Mouse (Mus musculus): ENCODE measurements around the gene Slc37a1. TPM values are rescaled to one million over a fixed set of nuclear protein-coding genes. Genes with fewer than 3 reads are reported as not detected.

Slc37a1 gene
- polyA plus RNA-seq, 1 experiment from 2014 or later: 6.7 TPM

DNA sequence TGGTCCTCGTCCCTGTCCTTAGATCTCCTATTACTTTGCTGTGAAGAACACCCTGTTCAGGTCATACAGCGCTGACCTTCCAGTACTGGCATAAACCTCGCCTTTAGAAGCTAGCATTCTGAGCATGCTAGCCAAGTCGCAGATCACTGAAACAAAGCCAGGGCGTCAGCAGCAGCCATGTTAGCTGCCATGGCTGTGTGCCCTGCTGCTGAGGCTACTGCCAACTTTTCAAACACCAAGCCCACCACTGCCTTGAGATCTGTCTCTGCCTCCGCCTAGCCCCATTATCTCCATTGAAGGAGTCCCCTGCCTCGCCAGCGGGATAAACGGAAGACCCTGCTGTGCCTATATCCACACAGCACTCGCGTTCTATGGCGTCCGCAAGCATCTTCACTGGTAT, 74.0 kb downstream of the Slc37a1 start:
- Histone ChIP-seq H3K27ac (replicated peaks) (no peak overlapping the region), H3K4me2 (no peak overlapping the region), H3K36me3 (no peaks in the 10 kb centered on the region), H3K4me3 (no peak overlapping the region), H3K9me3 (no peaks in the 10 kb centered on the region), H3K27me3 (replicated peaks) (no peaks in the 10 kb centered on the region), H3K4me1 (no peaks in the 10 kb centered on the region), H3K9ac (no peak overlapping the region)
- 82% methylated on average over 13 of the region's 13 CpGs for WGBS
- no peak for ATAC-seq (ENCODE audit: extremely low read depth, insufficient number of reproducible peaks, low FRiP score, low TSS enrichment)

DNA sequence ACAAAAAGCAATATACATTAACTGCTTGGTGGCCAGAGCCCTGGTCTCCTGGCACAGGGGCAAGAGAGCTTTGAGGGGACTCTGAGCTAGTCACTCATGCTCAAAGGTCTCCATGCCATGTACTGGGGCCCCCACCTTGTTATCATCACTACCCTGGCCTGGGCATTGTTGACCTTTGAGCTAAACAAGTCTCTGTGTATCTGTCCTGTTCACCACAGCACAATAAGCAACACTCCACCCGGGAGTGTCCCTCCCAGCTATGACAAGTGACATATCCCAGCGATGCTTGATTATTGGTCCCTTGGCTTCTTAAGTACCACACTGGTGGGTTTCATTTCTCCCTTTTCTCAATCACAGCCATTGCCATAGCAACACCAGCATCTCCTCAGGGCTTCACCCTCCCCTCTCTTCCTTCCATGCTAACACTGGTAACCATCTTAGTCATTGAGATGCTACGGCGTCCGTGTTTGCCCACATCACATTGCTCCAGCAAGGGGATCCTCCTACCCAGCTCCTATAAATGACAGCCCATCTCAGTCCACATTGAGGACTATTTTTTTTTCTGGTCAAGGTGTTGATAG, 79.1 kb downstream of the Slc37a1 start:
- Histone ChIP-seq H3K4me1 (no peaks in the 10 kb centered on the region), H3K36me3 (no peaks in the 10 kb centered on the region), H3K9ac (no peak overlapping the region), H3K9me3 (no peaks in the 10 kb centered on the region), H3K4me2 (no peak overlapping the region), H3K27me3 (replicated peaks) (no peaks in the 10 kb centered on the region), H3K4me3 (no peak overlapping the region), H3K27ac (replicated peaks) (no peak overlapping the region)
- 72% methylated on average over 5 of the region's 5 CpGs for WGBS
- no peak for ATAC-seq (ENCODE audit: extremely low read depth, insufficient number of reproducible peaks, low FRiP score, low TSS enrichment)

DNA sequence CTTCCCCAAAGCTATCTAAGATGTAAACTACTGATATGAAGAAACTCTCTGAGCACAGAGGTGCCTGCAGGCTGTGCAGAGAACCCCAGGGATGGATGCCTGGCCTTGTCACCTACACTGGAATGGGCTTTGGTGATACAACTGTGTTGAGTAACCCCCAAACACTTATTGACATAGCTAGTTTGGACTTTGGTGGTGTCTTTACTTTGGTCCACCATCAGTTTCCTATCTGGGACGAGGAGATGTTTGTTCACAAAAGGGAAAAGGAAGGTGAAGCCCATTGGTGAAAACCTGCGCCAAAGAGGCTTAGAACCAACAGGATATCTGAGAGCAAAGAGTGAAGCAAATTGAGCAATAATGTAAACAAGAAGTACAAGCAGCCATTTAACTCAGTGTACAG, 83.6 kb downstream of the Slc37a1 start:
- WGBS: 75% methylated on average over 2 of the region's 2 CpGs
- Histone ChIP-seq H3K27me3 (replicated peaks) (no peaks in the 10 kb centered on the region), H3K9me3 (no peaks in the 10 kb centered on the region), H3K4me3 (no peak overlapping the region), H3K9ac (no peak overlapping the region), H3K4me2 (no peak overlapping the region), H3K36me3 (no peaks in the 10 kb centered on the region), H3K27ac (replicated peaks) (no peak overlapping the region), H3K4me1 (no peaks in the 10 kb centered on the region)
- ATAC-seq (ENCODE audit: extremely low read depth, insufficient number of reproducible peaks, low FRiP score, low TSS enrichment): no peak

DNA sequence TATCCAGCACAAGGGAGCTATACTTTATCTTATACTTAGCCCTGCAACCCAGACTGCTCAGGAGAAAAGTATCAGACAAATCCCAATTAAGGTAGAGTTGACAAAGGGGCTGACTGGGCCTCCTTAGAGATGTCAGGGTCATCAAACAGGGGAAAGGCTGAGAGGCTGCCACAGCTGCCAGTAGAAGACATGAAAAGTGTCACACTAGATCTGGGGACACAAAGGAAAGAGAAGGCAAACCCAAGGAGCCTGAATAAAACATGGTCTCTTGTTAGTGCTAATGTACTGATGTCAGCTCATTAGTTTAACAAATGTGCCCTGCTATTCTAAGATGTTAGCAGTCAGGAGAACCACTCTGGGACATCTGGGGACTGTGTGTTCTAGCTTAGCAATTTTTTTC, 84.3 kb downstream of the Slc37a1 start:
- Histone ChIP-seq H3K27ac (replicated peaks) (no peak overlapping the region), H3K4me1 (no peaks in the 10 kb centered on the region), H3K27me3 (replicated peaks) (no peaks in the 10 kb centered on the region), H3K9ac (no peak overlapping the region), H3K36me3 (no peaks in the 10 kb centered on the region), H3K9me3 (no peaks in the 10 kb centered on the region), H3K4me3 (no peak overlapping the region), H3K4me2 (no peak overlapping the region)
- ATAC-seq (ENCODE audit: extremely low read depth, insufficient number of reproducible peaks, low FRiP score, low TSS enrichment): no peak

DNA sequence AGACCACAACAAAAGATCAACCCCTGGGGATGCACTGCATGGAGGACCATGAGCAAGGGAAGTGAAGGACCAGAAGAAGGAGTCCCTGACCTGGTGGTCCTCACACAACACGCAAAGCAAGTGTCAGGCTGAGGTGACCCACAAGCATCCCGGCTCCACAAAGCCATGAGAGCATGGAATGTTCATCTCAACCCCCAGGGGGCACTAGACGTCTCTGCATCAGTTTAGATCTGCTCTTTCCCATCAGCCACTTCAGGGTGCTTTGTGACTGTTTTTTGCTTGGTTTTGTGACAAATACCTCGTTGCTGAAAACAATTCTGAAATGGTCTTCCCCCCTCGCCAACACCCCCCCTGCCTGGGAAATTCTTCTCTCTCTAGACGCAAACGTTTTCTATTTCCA, 91.4 kb downstream of the Slc37a1 start:
- no peak overlapping the region for H3K4me3 ChIP-seq
- 10% methylated on average over 7 of the region's 7 CpGs for WGBS
- no peak overlapping the region for H3K27ac ChIP-seq (replicated peaks)
- H3K4me1 ChIP-seq: no peaks in the 10 kb centered on the region
- H3K36me3 ChIP-seq: no peaks in the 10 kb centered on the region
- H3K4me2 ChIP-seq: peak overlapping the region; percentile 38; the same call in 1 of the 2 replicates
- no peak overlapping the region for H3K9ac ChIP-seq
- peaks cover 8% of the 10 kb centered on the region; the same call in 1 of the 2 replicates for H3K27me3 ChIP-seq (replicated peaks)
- ATAC-seq (ENCODE audit: extremely low read depth, insufficient number of reproducible peaks, low FRiP score, low TSS enrichment): no peak
- no peaks in the 10 kb centered on the region for H3K9me3 ChIP-seq

DNA sequence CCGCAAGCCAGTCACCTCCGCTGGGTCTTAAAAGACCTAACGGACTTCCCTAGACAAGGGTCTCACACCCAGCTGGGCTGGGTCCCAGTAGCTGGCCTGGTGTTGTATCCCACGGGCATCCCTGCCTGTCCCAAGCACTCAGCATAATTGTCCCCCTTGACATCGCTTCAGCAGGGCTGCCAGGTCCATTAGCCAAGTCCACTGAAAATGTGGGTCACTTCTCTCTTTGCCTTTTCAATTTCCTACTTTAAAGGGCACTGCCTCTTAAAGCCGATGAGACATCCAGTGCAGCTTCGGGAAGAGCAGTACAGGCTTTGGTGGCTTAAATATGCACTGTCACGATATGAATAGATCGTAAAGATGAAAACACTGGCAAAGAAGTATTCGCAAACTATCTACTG, 91.8 kb downstream of the Slc37a1 start:
- H3K9me3 ChIP-seq: no peaks in the 10 kb centered on the region
- H3K36me3 ChIP-seq: no peaks in the 10 kb centered on the region
- H3K4me1 ChIP-seq: no peaks in the 10 kb centered on the region
- H3K27me3 ChIP-seq (replicated peaks): peaks cover 9% of the 10 kb centered on the region; the same call in 1 of the 2 replicates
- no peak overlapping the region for H3K4me3 ChIP-seq
- WGBS: 67% methylated on average over 10 of the region's 10 CpGs
- H3K4me2 ChIP-seq: peak overlapping the region; percentile 38; the same call in 1 of the 2 replicates
- no peak for ATAC-seq (ENCODE audit: extremely low read depth, insufficient number of reproducible peaks, low FRiP score, low TSS enrichment)
- no peak overlapping the region for H3K27ac ChIP-seq (replicated peaks)
- no peak overlapping the region for H3K9ac ChIP-seq

DNA sequence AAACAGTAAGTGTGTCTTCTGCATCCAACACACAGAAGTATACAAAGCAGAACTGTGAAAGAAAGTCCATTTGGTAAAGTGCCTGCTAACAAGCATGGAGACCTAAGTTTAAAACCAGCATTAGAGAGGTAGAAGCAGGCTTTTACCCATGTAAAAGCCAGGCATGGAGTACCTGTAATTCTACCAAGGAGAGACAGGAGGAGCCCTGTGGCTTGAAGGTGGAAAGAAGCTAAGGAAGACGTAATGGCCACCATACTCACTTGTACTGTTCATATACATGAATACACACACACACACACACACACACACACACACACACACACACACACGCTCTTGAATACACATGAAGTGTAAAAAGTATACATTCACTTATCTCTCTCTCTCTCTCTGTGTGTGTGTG, 92.5 kb downstream of the Slc37a1 start:
- H3K4me3 ChIP-seq: no peak overlapping the region
- WGBS: 37% methylated on average over 2 of the region's 2 CpGs
- H3K9me3 ChIP-seq: no peaks in the 10 kb centered on the region
- no peak overlapping the region for H3K9ac ChIP-seq
- ATAC-seq (ENCODE audit: extremely low read depth, insufficient number of reproducible peaks, low FRiP score, low TSS enrichment): no peak
- H3K4me1 ChIP-seq: peaks cover 2% of the 10 kb centered on the region; the same call in 1 of the 2 replicates
- H3K27ac ChIP-seq (replicated peaks): no peak overlapping the region
- H3K4me2 ChIP-seq: no peak overlapping the region
- H3K36me3 ChIP-seq: no peaks in the 10 kb centered on the region
- peaks cover 14% of the 10 kb centered on the region for H3K27me3 ChIP-seq (replicated peaks)

DNA sequence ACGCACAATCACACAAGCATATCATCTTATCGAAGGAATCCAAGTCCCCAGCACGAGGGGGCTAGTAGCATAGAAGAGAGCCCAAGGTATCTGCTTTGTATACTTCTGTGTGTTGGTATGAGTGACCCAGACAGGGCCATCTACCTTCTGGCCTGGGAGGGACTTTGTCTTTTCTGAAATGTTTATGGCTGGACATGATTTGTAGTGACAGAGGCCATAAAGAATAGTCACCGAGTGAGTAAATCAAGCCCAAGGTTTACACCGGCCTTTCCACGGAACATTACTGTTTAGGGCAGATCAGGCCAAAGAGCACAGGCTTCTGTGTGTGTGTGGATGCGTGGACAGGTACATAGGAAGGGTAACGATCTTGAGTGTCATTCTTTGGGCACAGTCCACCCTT, 93.3 kb downstream of the Slc37a1 start:
- H3K4me3 ChIP-seq: no peak overlapping the region
- 79% methylated on average over 8 of the region's 8 CpGs for WGBS
- no peak overlapping the region for H3K9ac ChIP-seq

DNA sequence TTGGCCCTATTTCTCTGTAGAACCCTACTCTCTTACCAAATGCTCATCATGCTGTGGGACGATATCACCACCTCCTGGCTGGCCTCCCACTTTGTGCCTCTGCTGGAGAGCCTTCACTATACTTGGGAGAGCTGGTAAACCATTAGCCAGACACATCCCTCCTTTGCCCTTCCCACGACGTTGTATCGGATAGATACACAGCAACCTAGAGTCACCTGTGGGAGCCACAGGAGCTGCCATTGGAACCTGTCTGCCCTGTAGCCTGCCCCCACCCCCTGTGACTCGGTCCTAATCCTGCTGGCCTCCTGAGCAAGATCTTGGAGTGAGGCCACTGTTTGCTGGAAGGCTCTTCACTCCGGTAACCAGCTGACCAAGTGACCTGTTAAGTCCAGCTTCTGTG, 96.7 kb downstream of the Slc37a1 start:
- Histone ChIP-seq H3K4me1 (peaks cover 26% of the 10 kb centered on the region), H3K36me3 (no peaks in the 10 kb centered on the region), H3K9ac (no peak overlapping the region), H3K27me3 (replicated peaks) (peaks cover 33% of the 10 kb centered on the region), H3K27ac (replicated peaks) (no peak overlapping the region), H3K9me3 (no peaks in the 10 kb centered on the region), H3K4me2 (no peak overlapping the region), H3K4me3 (no peak overlapping the region)
- no peak for ATAC-seq (ENCODE audit: extremely low read depth, insufficient number of reproducible peaks, low FRiP score, low TSS enrichment)
- WGBS: 76% methylated on average over 6 of the region's 6 CpGs

More for the DNA sequence above, 93.3 kb downstream of the Slc37a1 start:
- no peak for ATAC-seq (ENCODE audit: extremely low read depth, insufficient number of reproducible peaks, low FRiP score, low TSS enrichment)
- Histone ChIP-seq H3K27me3 (replicated peaks) (peaks cover 22% of the 10 kb centered on the region), H3K4me1 (peaks cover 9% of the 10 kb centered on the region), H3K36me3 (no peaks in the 10 kb centered on the region), H3K27ac (replicated peaks) (no peak overlapping the region), H3K4me2 (no peak overlapping the region), H3K9me3 (no peaks in the 10 kb centered on the region)

DNA sequence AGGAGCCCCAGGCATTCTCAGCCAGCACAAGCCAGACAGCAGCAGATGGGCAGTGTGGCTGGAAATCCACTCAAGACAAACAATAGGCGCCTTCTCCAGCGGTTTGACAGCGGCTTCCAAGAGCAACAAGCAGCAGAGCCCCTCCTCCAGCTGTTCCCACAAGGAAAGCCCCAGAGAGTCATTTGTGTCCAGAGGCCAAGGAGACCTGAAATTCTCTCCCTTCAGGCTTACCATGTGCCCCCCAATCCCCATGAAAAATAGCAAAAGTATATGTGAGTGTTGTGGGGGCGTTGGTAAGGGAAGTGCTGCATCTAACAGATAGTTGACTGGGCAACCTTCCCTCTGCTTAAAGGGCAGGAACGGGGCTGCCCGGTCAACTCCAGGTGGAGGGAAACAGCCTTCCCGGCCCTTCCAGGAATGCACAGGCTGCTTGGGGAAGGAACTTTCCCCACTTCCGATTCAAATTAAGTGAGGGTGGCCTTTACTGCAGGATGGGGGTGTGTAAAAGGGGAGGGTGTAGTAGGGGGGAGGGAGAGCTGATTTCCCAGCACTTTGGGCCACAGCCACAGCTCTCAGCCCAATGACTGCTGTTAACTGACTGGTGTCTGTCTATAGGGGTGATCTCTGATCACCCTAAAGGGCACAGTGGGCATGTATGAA, 98.5 kb downstream of the Slc37a1 start:
- peaks cover 36% of the 10 kb centered on the region for H3K4me1 ChIP-seq
- 0 out of 2 replicates have a peak overlapping the region, but pooled peaks have one; percentile 76 for H3K4me3 ChIP-seq
- no peak for ATAC-seq (ENCODE audit: extremely low read depth, insufficient number of reproducible peaks, low FRiP score, low TSS enrichment)
- WGBS: 9% methylated on average over 8 of the region's 8 CpGs
- no peaks in the 10 kb centered on the region for H3K9me3 ChIP-seq
- peaks cover 41% of the 10 kb centered on the region for H3K27me3 ChIP-seq (replicated peaks)
- H3K36me3 ChIP-seq: no peaks in the 10 kb centered on the region
- peak overlapping the region; percentile 95 for H3K4me2 ChIP-seq
- H3K9ac ChIP-seq: no peak overlapping the region
- peak overlapping the region; percentile 69 for H3K27ac ChIP-seq (replicated peaks)

DNA sequence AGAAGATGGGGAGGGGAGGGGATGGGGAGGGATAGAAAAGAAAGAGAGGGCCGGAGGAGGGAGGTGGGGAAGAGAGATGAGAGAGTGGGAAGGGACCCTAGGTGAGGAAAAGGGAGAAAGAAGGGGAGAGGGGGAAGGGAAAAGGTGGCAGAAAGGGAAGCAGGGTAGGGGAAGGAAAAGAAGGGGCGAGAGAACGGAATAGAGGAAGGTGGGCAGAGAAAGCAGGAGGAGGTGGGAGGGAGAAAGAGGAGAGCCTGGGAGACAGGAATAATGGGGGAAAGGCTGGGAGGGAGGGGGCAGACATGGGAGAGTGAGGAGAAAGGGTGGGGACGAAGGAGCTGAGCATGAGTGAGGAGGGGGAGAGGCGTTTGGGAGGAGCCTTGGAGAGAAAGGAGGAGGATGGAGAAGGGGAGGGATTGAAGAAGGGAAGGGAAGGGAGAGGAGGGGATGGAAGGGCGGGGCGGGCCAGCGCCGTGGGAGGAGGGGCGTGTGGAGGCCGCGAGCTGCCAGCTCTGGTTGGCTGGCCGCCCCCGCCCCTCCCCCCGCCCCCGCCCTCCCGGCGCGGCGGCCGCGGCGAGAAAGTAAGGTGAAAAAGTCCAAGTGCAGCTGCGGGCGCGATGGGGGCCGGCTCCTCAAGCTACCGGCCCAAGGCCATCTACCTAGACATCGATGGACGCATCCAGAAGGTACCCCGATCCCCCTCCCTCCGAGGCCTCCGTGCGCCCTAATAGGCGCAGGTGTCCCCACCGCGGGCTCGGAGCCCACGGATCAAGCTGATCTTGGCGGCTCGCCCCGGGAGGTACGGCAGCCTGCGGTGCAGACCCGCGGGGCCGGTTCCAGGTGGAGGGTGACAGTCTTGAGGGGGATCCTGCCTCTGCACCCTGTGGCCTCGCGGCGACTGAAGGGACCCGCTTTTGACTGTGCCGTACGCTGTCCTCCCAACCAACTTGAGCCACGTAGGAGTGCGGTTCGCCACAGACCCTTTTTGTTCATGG, 99.4 kb downstream of the Slc37a1 start, which contains the start of gene Pde9a:
Gene Pde9a (plus strand): TSS at position 540 of the 995 bp plus-strand sequence.
- peak within 1 kb of the TSS; percentile 85 for H3K9ac ChIP-seq
- H3K4me1 ChIP-seq: peaks cover 39% of the 10 kb centered on the region
- H3K4me3 ChIP-seq: peak within 1 kb of the TSS; percentile 76
- peak within 1 kb of the TSS; percentile 95 for H3K4me2 ChIP-seq
- peak within 1 kb of the TSS; percentile 69 for H3K27ac ChIP-seq (replicated peaks)
- 1% methylated on average over 47 of the region's 56 CpGs for WGBS
- H3K27me3 ChIP-seq (replicated peaks): peaks cover 41% of the 10 kb centered on the region
- peak; percentile 49 for ATAC-seq (ENCODE audit: extremely low read depth, insufficient number of reproducible peaks, low FRiP score, low TSS enrichment)
- no peaks in the 10 kb centered on the region for H3K36me3 ChIP-seq
- no peaks in the 10 kb centered on the region for H3K9me3 ChIP-seq

Measured in heart, embryonic 13.5 days (tissue).